Mouse (Mus musculus): ENCODE data around the gene Bcr.
"Not testable (repeated sequence)": the region's sequence is repeated elsewhere in the genome, so short reads cannot be mapped to it uniquely, and the experiment has no call there.

Bcr gene

GRCm38 (mm10) chr10:75060217-75060842, at the start of gene Bcr:
Gene Bcr (plus strand): TSS chr10:75060592.
- DNase-seq (ENCODE audit: low spot score), result peak; percentile 74

- DNase-seq (ENCODE audit: low spot score), result peak; percentile 55
Observed at GRCm38 (mm10) chr10:75010704-75011103, 49.7 kb upstream of the Bcr start.

GRCm38 (mm10) chr10:75015465-75015864, 44.9 kb upstream of the Bcr start:
- DNase-seq (ENCODE audit: low spot score), result no peak

- no peak for DNase-seq (ENCODE audit: low spot score)
Observed at GRCm38 (mm10) chr10:75016481-75016880, 43.9 kb upstream of the Bcr start.

GRCm38 (mm10) chr10:75020271-75020670, 40.1 kb upstream of the Bcr start:
- DNase-seq (ENCODE audit: low spot score), result no peak

- peak; percentile 83 for DNase-seq (ENCODE audit: low spot score)
Observed at GRCm38 (mm10) chr10:75021138-75021537, 39.3 kb upstream of the Bcr start.

- no peak for DNase-seq (ENCODE audit: low spot score)
Observed at GRCm38 (mm10) chr10:75026491-75026890, 33.9 kb upstream of the Bcr start.

- DNase-seq (ENCODE audit: low spot score), result no peak
Observed at GRCm38 (mm10) chr10:75028743-75029142, 31.6 kb upstream of the Bcr start.

- no peak for DNase-seq (ENCODE audit: low spot score)
Observed at GRCm38 (mm10) chr10:75029677-75030076, 30.7 kb upstream of the Bcr start.

- DNase-seq (ENCODE audit: low spot score), result no peak
Observed at GRCm38 (mm10) chr10:75030234-75030633, 30.2 kb upstream of the Bcr start.

- DNase-seq (ENCODE audit: low spot score), result no peak
Observed at GRCm38 (mm10) chr10:75031345-75032114, 28.9 kb upstream of the Bcr start.

- peak; percentile 85 for DNase-seq (ENCODE audit: low spot score)
Observed at GRCm38 (mm10) chr10:75032395-75032794, 28.0 kb upstream of the Bcr start, which contains the start of gene Rsph14. Gene Rsph14 (minus strand): TSS chr10:75032586.

GRCm38 (mm10) chr10:75036883-75037379, 23.5 kb upstream of the Bcr start, which contains the start of gene Rab36:
Gene Rab36 (plus strand): TSS chr10:75037058.
- DNase-seq (ENCODE audit: low spot score), result peak; percentile 94

GRCm38 (mm10) chr10:75042060-75042459, 18.3 kb upstream of the Bcr start:
- not testable (repeated sequence) for DNase-seq (ENCODE audit: low spot score)

GRCm38 (mm10) chr10:75044459-75044858, 15.9 kb upstream of the Bcr start:
- DNase-seq (ENCODE audit: low spot score), result no peak

- no peak for DNase-seq (ENCODE audit: low spot score)
Observed at GRCm38 (mm10) chr10:75045831-75046230, 14.6 kb upstream of the Bcr start.

- DNase-seq (ENCODE audit: low spot score), result no peak
Observed at GRCm38 (mm10) chr10:75048711-75049110, 11.7 kb upstream of the Bcr start.

- DNase-seq (ENCODE audit: low spot score), result no peak
Observed at GRCm38 (mm10) chr10:75051364-75052074, 8.9 kb upstream of the Bcr start.

- no peak for DNase-seq (ENCODE audit: low spot score)
Observed at GRCm38 (mm10) chr10:75052902-75053301, 7.5 kb upstream of the Bcr start.

GRCm38 (mm10) chr10:75053655-75054054, 6.7 kb upstream of the Bcr start:
- no peak for DNase-seq (ENCODE audit: low spot score)

- no peak for DNase-seq (ENCODE audit: low spot score)
Observed at GRCm38 (mm10) chr10:75054125-75054524, 6.3 kb upstream of the Bcr start.

- DNase-seq (ENCODE audit: low spot score), result no peak
Observed at GRCm38 (mm10) chr10:75055672-75056071, 4.7 kb upstream of the Bcr start.

- peak; percentile 52 for DNase-seq (ENCODE audit: low spot score)
Observed at GRCm38 (mm10) chr10:75056255-75056654, 4.1 kb upstream of the Bcr start.

Measured in layer of hippocampus, adult 11-12 months (tissue).